Mouse (Mus musculus) E14TG2a.4 (cell line): ENCODE results near the gene Adamtsl4.

ENCODE experiments used
- CTCF ChIP-seq: conservative IDR thresholded peaks from 2 replicates; pipeline ENCODE4 v1.5.1; 2014; ENCODE audit warnings: low read length
- NANOG ChIP-seq: IDR thresholded peaks from 2 replicates; pipeline ENCODE4 v1.6.1; 2014; ENCODE audit warnings: borderline replicate concordance, low read length, mixed read lengths
- POU5F1 ChIP-seq: IDR thresholded peaks from 2 replicates; pipeline ENCODE4 v1.6.1; 2014; ENCODE audit warnings: low read length, borderline replicate concordance

DNA sequence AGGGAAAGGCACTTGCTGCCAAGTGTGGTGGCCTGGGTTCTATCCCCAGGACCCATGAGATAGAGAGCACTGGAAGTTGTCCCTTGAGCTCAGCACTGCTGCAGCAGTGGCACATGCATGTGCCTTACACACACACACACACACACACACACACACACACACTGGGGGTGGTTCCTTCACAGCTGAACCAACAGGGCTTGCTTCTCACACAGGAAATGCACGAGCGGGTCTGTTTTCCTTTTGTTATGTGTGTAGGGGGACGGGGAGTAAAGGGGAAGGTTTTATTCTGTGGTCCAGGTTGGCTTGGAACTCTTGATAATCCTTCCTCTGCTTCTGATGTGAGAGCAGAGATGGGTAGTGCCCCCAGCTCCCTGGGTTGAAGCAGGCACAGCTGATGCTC, 15.3 kb downstream of the Adamtsl4 start:
- no peak for TF ChIP-seq CTCF
- no peak for TF ChIP-seq POU5F1
- no peak for TF ChIP-seq NANOG
